Mouse (Mus musculus) spleen, adult 2 months (tissue): ENCODE data around the gene Rexo2.

Experiments
- CTCF ChIP-seq: fragments of 200-500 bp; IDR thresholded peaks from 2 replicates; pipeline ENCODE4 v1.5.1; 2011; ENCODE audit warnings: mild to moderate bottlenecking, inconsistent platforms; ENCODE audit not compliant: insufficient read depth, insufficient read length, insufficient replicate concordance; ENCODE audit errors: extremely low read depth
- POLR2A ChIP-seq: fragments of 200-500 bp; IDR thresholded peaks from 2 replicates; pipeline ENCODE4 v1.6.1; 2011; ENCODE audit warnings: low read depth, low read length, inconsistent platforms

DNA sequence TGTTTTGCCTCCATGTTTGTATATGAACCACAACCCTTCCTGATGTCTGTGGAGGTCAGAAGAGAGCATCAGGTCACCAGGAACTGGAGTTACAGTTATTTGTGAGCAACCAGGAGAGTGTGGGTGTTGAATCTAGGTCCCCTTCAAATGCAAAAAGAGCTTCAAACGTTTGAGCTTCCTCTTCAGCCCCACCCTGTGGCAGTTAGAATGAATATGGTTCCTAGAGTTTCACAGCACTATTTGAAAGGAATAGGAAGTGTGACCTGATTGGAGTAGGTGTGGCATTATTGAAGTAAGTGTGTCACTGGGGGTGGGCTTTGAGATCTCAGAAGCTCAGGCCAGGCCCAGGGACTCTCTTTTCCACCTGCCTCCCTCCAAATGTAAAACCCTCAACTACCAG is 45.1 kb upstream of the Rexo2 start:
- TF ChIP-seq POLR2A (no peak), CTCF (no peak)
